Mouse (Mus musculus) liver, embryonic 15.5 days (tissue): ENCODE results near the gene Csnk1g2. TPM values are rescaled to one million over a fixed set of nuclear protein-coding genes. Genes with fewer than 3 reads are reported as not detected.
A peak's percentile ranks its signal among the peaks of the same experiment; 100 is the strongest.

Experiments used
- ATAC-seq: fragments of 200-750 bp; cut with Nextera tagmentation; 2 replicates; pipeline ENCODE4 v1.8.0; 2017; ENCODE audit warnings: moderate number of reproducible peaks, mild to moderate bottlenecking, moderate library complexity; ENCODE audit not compliant: insufficient read depth
- H3K27ac ChIP-seq: fragments of 300-500 bp; sonication (generic); replicated peaks from 2 replicates; pipeline ENCODE4 v1.5.1; 2015; ENCODE audit warnings: mild to moderate bottlenecking, inconsistent platforms
- H3K27me3 ChIP-seq: fragments of 300-500 bp; sonication (generic); 2 replicates; pipeline ENCODE4 v1.6.1; 2015; ENCODE audit warnings: mild to moderate bottlenecking, inconsistent platforms
- H3K36me3 ChIP-seq: fragments of 300-500 bp; sonication (generic); replicated peaks from 2 replicates; pipeline ENCODE4 v1.6.1; 2015; ENCODE audit warnings: moderate library complexity, mild to moderate bottlenecking, inconsistent platforms
- H3K4me1 ChIP-seq: fragments of 300-500 bp; sonication (generic); replicated peaks from 2 replicates; pipeline ENCODE4 v1.6.1; 2015; ENCODE audit warnings: inconsistent platforms
- H3K4me2 ChIP-seq: fragments of 300-500 bp; sonication (generic); 2 replicates; pipeline ENCODE4 v1.6.1; 2015; ENCODE audit warnings: moderate library complexity, mild to moderate bottlenecking, inconsistent platforms
- H3K4me3 ChIP-seq: fragments of 300-500 bp; sonication (generic); replicated peaks from 2 replicates; pipeline ENCODE4 v1.5.1; 2015; ENCODE audit warnings: mild to moderate bottlenecking, inconsistent platforms
- H3K9ac ChIP-seq: fragments of 300-500 bp; sonication (generic); 2 replicates; pipeline ENCODE4 v1.6.1; 2015; ENCODE audit warnings: moderate library complexity, mild to moderate bottlenecking, inconsistent platforms
- H3K9me3 ChIP-seq: fragments of 300-500 bp; sonication (generic); replicated peaks from 2 replicates; pipeline ENCODE4 v1.6.1; 2016; ENCODE audit warnings: inconsistent platforms
- whole genome bisulfite sequencing: fragments of 180-500 bp; shearing (Covaris S2); methylation state at CpG from one replicate; pipeline ENCODE4 v1.1.7; 2015; ENCODE audit warnings: mixed read lengths; ENCODE audit not compliant: insufficient replicate concordance; 5-methylcytosine and 5-hydroxymethylcytosine counted together
- polyA plus RNA-seq: library from polyadenylated mRNA; unstranded; fragments of >200 nt; fragmentation: Nextera tagmentation; extraction: Ambion mirVana; gene quantifications from 2 replicates; pipeline ENCODE4 v1.2.1, GENCODE M21; 2015

Gene Csnk1g2
- polyA plus RNA-seq, 1 experiment from 2014 or later, result 49.7 TPM

DNA sequence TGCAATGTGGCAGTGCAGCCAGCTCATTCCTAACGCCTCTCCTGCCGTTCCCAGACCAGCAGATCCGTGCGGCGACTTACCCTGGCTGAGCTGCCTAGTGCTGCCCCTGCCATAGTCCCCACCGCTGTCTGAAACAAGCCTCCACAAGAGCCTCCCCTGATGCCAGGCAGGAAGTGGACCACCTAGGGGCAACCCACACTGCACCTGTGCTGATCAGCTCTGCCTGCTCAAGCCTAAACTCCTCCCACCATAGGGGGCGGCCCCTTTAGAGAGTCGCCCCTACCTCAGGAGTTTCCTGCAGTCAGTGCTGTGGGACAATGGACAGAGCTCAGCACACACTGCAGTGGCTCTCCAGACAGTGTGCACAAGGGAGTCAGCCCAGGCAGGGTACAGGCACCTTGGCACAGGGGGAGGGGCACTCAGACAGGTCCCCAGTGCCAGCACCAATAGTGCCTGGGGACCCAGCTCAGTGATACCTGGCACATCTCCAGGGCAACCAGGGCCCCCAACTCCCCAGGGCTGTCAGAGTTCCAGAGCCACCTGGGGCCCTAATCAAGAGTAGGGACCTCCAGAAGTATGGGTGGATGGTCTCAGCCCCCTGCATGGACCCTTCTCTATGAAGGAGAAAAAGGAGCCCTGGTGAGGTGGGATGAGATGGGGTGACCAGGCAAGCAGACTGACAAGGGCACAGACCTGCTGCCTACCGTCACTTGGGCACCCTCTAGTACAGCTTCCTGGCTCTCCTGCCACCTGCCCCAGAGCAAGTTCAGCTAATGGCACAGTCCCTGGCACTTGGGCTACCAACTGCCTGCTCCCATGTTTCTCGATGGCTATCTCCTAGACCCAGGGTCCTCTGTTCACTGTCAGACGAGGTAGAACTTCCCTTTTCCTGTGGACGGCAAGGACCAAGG is 37.7 kb upstream of the Csnk1g2 start:
- H3K9ac ChIP-seq, result no peak overlapping the region
- ATAC-seq, result peak; percentile 11; the same call in 1 of the 2 replicates

GRCm38 (mm10) chr10:80585581-80585980 is 37.1 kb upstream of the Csnk1g2 start:
- Histone ChIP-seq H3K9ac (no peak overlapping the region), H3K27me3 (no peaks in the 10 kb centered on the region), H3K4me3 (no peak overlapping the region), H3K36me3 (peaks cover 46% of the 10 kb centered on the region), H3K4me2 (no peak overlapping the region), H3K4me1 (peaks cover 70% of the 10 kb centered on the region), H3K9me3 (no peaks in the 10 kb centered on the region), H3K27ac (no peak overlapping the region)
- 85% methylated on average over 8 of the region's 8 CpGs for WGBS
- ATAC-seq, result no peak

More for the DNA sequence above, 37.7 kb upstream of the Csnk1g2 start:
- no peak overlapping the region for H3K4me2 ChIP-seq
- H3K36me3 ChIP-seq, result peaks cover 46% of the 10 kb centered on the region
- WGBS, result 65% methylated on average over 12 of the region's 12 CpGs
- no peak overlapping the region for H3K4me3 ChIP-seq
- no peaks in the 10 kb centered on the region for H3K9me3 ChIP-seq
- peaks cover 69% of the 10 kb centered on the region for H3K4me1 ChIP-seq
- H3K27ac ChIP-seq, result 0 out of 2 replicates have a peak overlapping the region, but pooled peaks have one; percentile 16
- H3K27me3 ChIP-seq, result no peaks in the 10 kb centered on the region

GRCm38 (mm10) chr10:80586407-80587304 is 36.0 kb upstream of the Csnk1g2 start:
- H3K4me3 ChIP-seq, result no peak overlapping the region
- no peak for ATAC-seq
- peaks cover 77% of the 10 kb centered on the region for H3K4me1 ChIP-seq
- no peak overlapping the region for H3K4me2 ChIP-seq
- H3K9me3 ChIP-seq, result no peaks in the 10 kb centered on the region
- no peak overlapping the region; the same call in 1 of the 2 replicates for H3K9ac ChIP-seq
- WGBS, result 91% methylated on average over 47 of the region's 51 CpGs
- 0 out of 2 replicates have a peak overlapping the region, but pooled peaks have one; percentile 16 for H3K27ac ChIP-seq
- peaks cover 42% of the 10 kb centered on the region for H3K36me3 ChIP-seq
- no peaks in the 10 kb centered on the region for H3K27me3 ChIP-seq

DNA sequence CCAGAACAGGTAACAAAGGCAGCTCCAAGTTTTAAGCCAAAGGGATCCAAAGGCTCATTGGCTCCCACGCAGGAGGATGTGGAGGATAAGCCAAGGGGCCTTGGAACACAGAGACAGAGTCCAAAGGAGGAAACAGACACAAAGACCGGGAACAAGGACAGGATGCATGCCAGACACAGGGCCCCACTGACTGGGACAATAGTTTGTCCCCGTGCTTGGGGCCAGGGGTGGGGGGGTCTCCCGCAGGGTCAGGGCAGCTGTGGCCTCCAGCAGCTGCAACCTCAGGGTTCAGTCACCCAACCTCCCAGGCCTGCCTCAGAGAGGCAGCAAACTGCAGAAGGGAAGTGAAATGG is 35.4 kb upstream of the Csnk1g2 start:
- Histone ChIP-seq H3K4me1 (peaks cover 77% of the 10 kb centered on the region), H3K27me3 (no peaks in the 10 kb centered on the region), H3K4me2 (no peak overlapping the region), H3K4me3 (no peak overlapping the region), H3K27ac (0 out of 2 replicates have a peak overlapping the region, but pooled peaks have one; percentile 16), H3K9me3 (no peaks in the 10 kb centered on the region), H3K36me3 (peaks cover 39% of the 10 kb centered on the region), H3K9ac (no peak overlapping the region; the same call in 1 of the 2 replicates)
- 58% methylated on average over 4 of the region's 4 CpGs for WGBS
- no peak for ATAC-seq

DNA sequence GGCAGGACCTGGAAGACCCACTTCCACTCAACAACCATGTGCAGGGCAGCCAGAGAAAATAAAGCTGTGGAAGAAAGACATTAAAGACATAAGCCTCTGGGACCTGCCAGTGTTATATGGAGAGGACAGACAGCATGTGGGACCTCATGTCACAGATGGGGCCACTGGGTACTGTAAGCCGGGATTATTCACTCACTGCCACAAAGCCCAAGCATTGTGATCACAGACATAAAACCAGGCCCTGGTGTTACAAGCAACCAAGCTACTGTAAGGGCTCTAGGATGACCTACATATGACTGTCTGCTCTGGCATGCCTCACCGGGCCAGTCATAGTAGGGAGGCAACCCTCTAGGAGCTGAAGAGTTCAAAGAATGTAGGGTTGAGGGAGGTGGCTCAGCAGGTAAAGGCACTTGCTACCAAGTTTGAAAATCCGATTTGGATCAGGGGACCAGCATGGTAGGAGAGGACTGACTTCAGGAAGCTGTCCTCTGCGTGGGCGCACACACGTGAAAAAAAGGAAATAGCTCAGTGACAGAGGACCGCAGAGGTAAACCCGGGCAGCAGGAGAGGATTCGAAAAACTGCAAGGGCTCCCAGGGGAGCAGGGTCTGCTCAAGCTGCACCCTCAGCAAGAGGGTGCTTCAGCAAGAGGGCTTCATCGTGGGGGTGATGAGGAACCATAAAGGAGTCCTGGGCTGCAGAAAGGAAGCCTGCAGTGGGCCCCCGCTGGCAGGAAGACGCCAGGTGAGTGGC is 33.3 kb upstream of the Csnk1g2 start:
- WGBS, result 7% methylated on average over 12 of the region's 12 CpGs
- peak overlapping the region; percentile 93 for H3K4me2 ChIP-seq
- peak overlapping the region; percentile 95 for H3K9ac ChIP-seq
- no peaks in the 10 kb centered on the region for H3K27me3 ChIP-seq
- no peak for ATAC-seq
- H3K4me3 ChIP-seq, result peak overlapping the region; percentile 92
- no peaks in the 10 kb centered on the region for H3K9me3 ChIP-seq
- H3K27ac ChIP-seq, result peak overlapping the region; percentile 78
- peaks cover 22% of the 10 kb centered on the region; the same call in 1 of the 2 replicates for H3K36me3 ChIP-seq
- H3K4me1 ChIP-seq, result peaks cover 65% of the 10 kb centered on the region

- Histone ChIP-seq H3K36me3 (peaks cover 14% of the 10 kb centered on the region; the same call in 1 of the 2 replicates), H3K27me3 (no peaks in the 10 kb centered on the region), H3K4me2 (peak within 1 kb of the TSS; percentile 93), H3K9me3 (no peaks in the 10 kb centered on the region), H3K9ac (peak within 1 kb of the TSS; percentile 95), H3K4me1 (peaks cover 57% of the 10 kb centered on the region), H3K4me3 (peak within 1 kb of the TSS; percentile 92), H3K27ac (peak within 1 kb of the TSS; percentile 78)
- ATAC-seq, result peak; percentile 95
- under 1% methylated on average over 73 of the region's 73 CpGs for WGBS
Measured at GRCm38 (mm10) chr10:80589879-80590854, 32.5 kb upstream of the Csnk1g2 start, which contains the start of gene Abhd17a. Gene Abhd17a (minus strand): TSS chr10:80590341.

DNA sequence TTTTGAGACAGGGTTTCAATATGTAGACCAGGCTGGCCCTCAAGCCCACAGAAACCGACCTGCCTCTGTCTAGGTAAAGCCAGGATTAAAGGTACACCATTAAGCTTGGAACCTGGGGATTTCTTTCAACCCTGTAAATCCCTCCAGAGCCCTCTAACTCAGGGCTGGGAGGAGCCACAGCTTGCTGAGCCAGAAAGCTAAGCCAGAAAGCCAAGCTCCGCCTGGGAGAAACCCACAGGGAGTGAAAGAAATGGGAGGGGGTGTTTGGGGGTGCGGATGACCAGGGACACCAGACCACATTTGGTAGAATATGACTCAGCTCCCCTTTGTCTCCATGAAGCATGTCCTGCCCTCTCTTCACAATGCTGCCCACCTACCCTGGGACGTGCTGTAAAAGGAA is 26.3 kb upstream of the Csnk1g2 start:
- H3K9ac ChIP-seq, result no peak overlapping the region
- no peak overlapping the region for H3K4me3 ChIP-seq
- peaks cover 43% of the 10 kb centered on the region for H3K4me1 ChIP-seq
- H3K27me3 ChIP-seq, result no peaks in the 10 kb centered on the region
- H3K4me2 ChIP-seq, result no peak overlapping the region
- no peaks in the 10 kb centered on the region for H3K36me3 ChIP-seq
- H3K9me3 ChIP-seq, result no peaks in the 10 kb centered on the region
- no peak overlapping the region for H3K27ac ChIP-seq
- no peak for ATAC-seq
- WGBS, result 52% methylated on average over 4 of the region's 4 CpGs

- Histone ChIP-seq H3K4me1 (peaks cover 82% of the 10 kb centered on the region), H3K4me2 (peak within 1 kb of the TSS; percentile 85), H3K9ac (peak within 1 kb of the TSS; percentile 68), H3K4me3 (peak within 1 kb of the TSS; percentile 73), H3K9me3 (no peaks in the 10 kb centered on the region), H3K27ac (peak within 1 kb of the TSS; percentile 94), H3K36me3 (peaks cover 21% of the 10 kb centered on the region), H3K27me3 (no peaks in the 10 kb centered on the region)
- ATAC-seq, result peak; percentile 87
- under 1% methylated on average over 54 of the region's 54 CpGs for WGBS
Measured at GRCm38 (mm10) chr10:80602698-80603325, 19.8 kb upstream of the Csnk1g2 start, which contains the start of the genes Scamp4 and Adat3. Gene Scamp4 (plus strand): TSS chr10:80602872. Gene Adat3 (plus strand): TSS chr10:80602880.

DNA sequence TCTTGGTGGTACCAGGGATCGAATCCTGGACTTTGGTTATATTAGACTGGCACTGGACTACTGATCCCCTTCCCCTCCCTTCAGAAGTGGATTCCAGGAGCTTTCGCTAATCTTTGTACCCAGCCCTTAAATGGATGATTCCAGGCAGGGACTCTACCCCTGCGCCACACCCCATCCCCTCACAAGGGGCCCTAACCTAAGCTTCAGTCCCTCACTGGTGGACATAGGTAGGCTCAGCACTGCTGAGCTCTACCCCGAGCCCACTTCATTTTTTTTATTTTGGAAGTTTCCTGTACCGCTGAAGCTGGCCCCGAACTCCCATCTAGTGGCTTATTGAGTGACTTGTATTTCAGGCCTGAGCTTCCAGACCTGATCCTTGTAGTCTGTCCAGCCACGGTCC is 19.3 kb upstream of the Csnk1g2 start:
- ATAC-seq, result peak; percentile 10; the same call in 1 of the 2 replicates
- Histone ChIP-seq H3K36me3 (peaks cover 27% of the 10 kb centered on the region), H3K4me1 (peaks cover 82% of the 10 kb centered on the region)

More for the DNA sequence above, 19.3 kb upstream of the Csnk1g2 start:
- peak overlapping the region; percentile 94 for H3K27ac ChIP-seq
- peak overlapping the region; percentile 73 for H3K4me3 ChIP-seq
- no peaks in the 10 kb centered on the region for H3K9me3 ChIP-seq
- WGBS, result 15% methylated on average over 7 of the region's 7 CpGs
- H3K9ac ChIP-seq, result peak overlapping the region; percentile 68
- H3K4me2 ChIP-seq, result peak overlapping the region; percentile 85
- no peaks in the 10 kb centered on the region for H3K27me3 ChIP-seq
